Mouse (Mus musculus) layer of hippocampus, adult 6 months (tissue): ENCODE measurements around the gene Olfr1364. TPM values are rescaled to one million over a fixed set of nuclear protein-coding genes. Genes with fewer than 3 reads are reported as not detected.

Experiments
- long read RNA-seq, 2 experiments: library from polyadenylated mRNA; unstranded; transcript quantifications; one replicate each; pipeline ENCODE4 v2.0.0; 2019 to 2020
- polyA plus RNA-seq: library from polyadenylated mRNA; unstranded; fragments of <200 nt; fragmentation: Nextera tagmentation; gene quantifications from 2 replicates; pipeline ENCODE4 v1.2.3, GENCODE M21; 2021

Olfr1364 gene
- polyA plus RNA-seq, result not detected in 2 replicates
- long read RNA-seq, experiment 1, result 0 reads
- long read RNA-seq, experiment 2, result 0 reads

GRCm38 (mm10) chr13:21581659-21582058 lies at the start of gene Olfr1364:
Gene Olfr1364, minus strand, starts transcription at chr13:21581759.

DNA sequence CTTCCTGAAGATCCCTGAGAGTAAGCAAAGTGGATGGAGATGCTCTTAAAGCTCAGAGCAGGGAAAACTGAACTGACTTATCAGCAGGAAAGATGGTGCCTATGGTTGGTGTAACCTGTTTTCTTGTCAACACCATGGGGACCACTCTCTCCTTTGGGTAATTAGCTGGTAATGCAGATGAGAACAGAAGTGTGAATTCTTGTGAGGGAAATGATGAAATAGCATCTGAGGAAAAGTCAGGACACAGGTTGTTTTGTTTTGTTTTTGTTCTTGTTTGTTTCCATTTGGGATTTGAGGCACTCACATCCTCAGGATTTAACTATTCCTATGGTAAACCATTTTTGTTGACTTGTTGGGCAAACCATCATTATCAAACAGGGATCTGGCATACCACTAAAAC lies 32.4 kb upstream of the Olfr1364 start, which contains the start of gene Olfr1362:
Gene Olfr1362, minus strand, starts transcription at position 101 of the 400 bp plus-strand sequence.

DNA sequence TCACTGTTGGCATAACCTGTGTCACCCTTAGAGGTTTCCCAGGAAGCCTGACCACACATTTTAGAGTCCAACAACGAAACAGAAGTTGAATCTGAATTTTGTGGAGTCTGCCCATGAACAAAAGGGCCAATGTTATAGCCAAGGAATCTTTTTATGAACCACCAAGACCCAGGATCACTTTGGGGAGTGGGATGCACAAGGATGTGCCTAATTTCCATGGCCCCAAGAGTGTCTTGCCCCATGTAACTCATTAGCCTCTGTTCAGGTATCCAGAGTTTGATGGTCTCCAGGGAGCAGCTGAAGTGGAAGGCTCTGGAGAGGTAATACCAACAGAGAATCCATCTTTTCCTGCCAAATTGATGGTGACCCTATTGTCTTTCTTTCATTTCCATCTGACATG lies 21.8 kb downstream of the Olfr1364 start, which contains the start of gene Olfr1535:
Gene Olfr1535, minus strand, starts transcription at position 101 of the 400 bp plus-strand sequence.

GRCm38 (mm10) chr13:21542708-21543107 lies 38.9 kb downstream of the Olfr1364 start, which contains the start of gene Olfr1366:
Gene Olfr1366, minus strand, starts transcription at chr13:21542808.

DNA sequence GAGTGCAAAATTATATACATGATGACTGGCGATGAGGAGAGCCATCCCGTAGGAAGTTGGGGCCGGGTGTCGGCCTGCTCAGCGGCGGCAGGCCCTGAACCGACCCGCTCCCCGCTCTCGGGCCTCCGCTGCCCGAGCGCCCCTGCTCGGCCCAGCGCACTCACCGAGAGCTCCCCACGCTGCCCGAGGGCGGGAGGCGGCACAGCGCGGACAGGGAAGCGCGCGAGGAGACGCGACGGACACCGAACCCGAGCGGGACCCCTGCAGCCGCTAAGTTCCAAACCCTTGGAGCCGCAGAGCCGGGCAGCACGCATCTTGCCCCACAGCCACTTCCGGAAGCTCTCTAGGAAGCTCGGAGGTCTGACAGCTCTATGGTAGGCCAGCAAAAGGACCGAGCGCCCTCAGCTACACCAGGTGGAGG lies 50.8 kb downstream of the Olfr1364 start, which contains the start of gene Zkscan8:
Gene Zkscan8, minus strand, starts transcription at position 340 of the 421 bp plus-strand sequence.

Other genes starting within 250 kb of the Olfr1364 start
- not detected in 2 replicates for gene Olfr1367, start 234.8 kb downstream of the Olfr1364 start, polyA plus RNA-seq
- gene Zscan12, start 218.9 kb downstream of the Olfr1364 start, polyA plus RNA-seq, result 5.1 and 5.6 TPM in 2 replicates
- 11.7 and 13.0 TPM in 2 replicates for gene Zkscan3, start 179.0 kb downstream of the Olfr1364 start, polyA plus RNA-seq
- 0.99 and 1.1 TPM in 2 replicates for gene Pgbd1, start 140.7 kb downstream of the Olfr1364 start, polyA plus RNA-seq
- 39.6 and 60.7 TPM in 2 replicates for gene Zscan26, start 128.0 kb downstream of the Olfr1364 start, polyA plus RNA-seq
- gene Nkapl, start 113.2 kb downstream of the Olfr1364 start, polyA plus RNA-seq, result 1.4 and 1.6 TPM in 2 replicates
- 3.1 and 3.3 TPM in 2 replicates for gene Zkscan4, start 102.9 kb downstream of the Olfr1364 start, polyA plus RNA-seq
- gene Gm10065, start 102.3 kb downstream of the Olfr1364 start, polyA plus RNA-seq, result 1.8 TPM in 1 of 2 replicates, not detected in the other
- gene AK157302, start 86.5 kb downstream of the Olfr1364 start, polyA plus RNA-seq, result 1.8 and 2.1 TPM in 2 replicates
- 13.0 and 13.4 TPM in 2 replicates for gene Gm11273, start 80.3 kb downstream of the Olfr1364 start, polyA plus RNA-seq
- 1.6 and 2.7 TPM in 2 replicates for gene Zkscan8, start 50.6 kb downstream of the Olfr1364 start, polyA plus RNA-seq
- 0.10 TPM in 1 of 2 replicates, not detected in the other for gene Olfr1366, start 39.0 kb downstream of the Olfr1364 start, polyA plus RNA-seq
- 0.06 TPM in 1 of 2 replicates, not detected in the other for gene Olfr1535, start 21.9 kb downstream of the Olfr1364 start, polyA plus RNA-seq
- gene Olfr1362, start 32.3 kb upstream of the Olfr1364 start, polyA plus RNA-seq, result not detected in 2 replicates
- gene Olfr11, start 60.8 kb upstream of the Olfr1364 start, polyA plus RNA-seq, result not detected in 2 replicates
- gene Olfr1361, start 81.6 kb upstream of the Olfr1364 start, polyA plus RNA-seq, result not detected in 2 replicates
- not detected in 2 replicates for gene Olfr1360, start 95.6 kb upstream of the Olfr1364 start, polyA plus RNA-seq
- gene Olfr1359, start 116.4 kb upstream of the Olfr1364 start, polyA plus RNA-seq, result not detected in 2 replicates
- gene Hist1h2bl, start 134.4 kb upstream of the Olfr1364 start, polyA plus RNA-seq, result 0.80 and 1.4 TPM in 2 replicates
- 1.4 TPM in 1 of 2 replicates, not detected in the other for gene Hist1h2ai, start 134.7 kb upstream of the Olfr1364 start, polyA plus RNA-seq
- not detected in 2 replicates for gene Hist1h3h, start 135.9 kb upstream of the Olfr1364 start, polyA plus RNA-seq
- gene Hist1h2bm, start 140.3 kb upstream of the Olfr1364 start, polyA plus RNA-seq, result 0.44 TPM in 1 of 2 replicates, not detected in the other
- 1.3 and 2.3 TPM in 2 replicates for gene Hist1h4j, start 153.3 kb upstream of the Olfr1364 start, polyA plus RNA-seq
- 3.9 and 4.5 TPM in 2 replicates for gene Hist1h4k, start 168.7 kb upstream of the Olfr1364 start, polyA plus RNA-seq
- gene Hist1h2ak, start 172.1 kb upstream of the Olfr1364 start, polyA plus RNA-seq, result 1.2 TPM in 1 of 2 replicates, not detected in the other
- 1.3 and 2.1 TPM in 2 replicates for gene Hist1h2bn, start 172.4 kb upstream of the Olfr1364 start, polyA plus RNA-seq
- 0.41 and 1.0 TPM in 2 replicates for gene Hist1h1b, start 198.9 kb upstream of the Olfr1364 start, polyA plus RNA-seq
- 1.8 and 4.4 TPM in 2 replicates for gene Hist1h3i, start 201.6 kb upstream of the Olfr1364 start, polyA plus RNA-seq
- gene Hist1h2an, start 205.5 kb upstream of the Olfr1364 start, polyA plus RNA-seq, result not detected in 2 replicates
- not detected in 2 replicates for gene Hist1h2bp, start 205.7 kb upstream of the Olfr1364 start, polyA plus RNA-seq
- 1.3 and 1.5 TPM in 2 replicates for gene Hist1h2bq, start 228.4 kb upstream of the Olfr1364 start, polyA plus RNA-seq
- not detected in 2 replicates for gene Hist1h2ao, start 228.7 kb upstream of the Olfr1364 start, polyA plus RNA-seq
- gene Hist1h4m, start 230.0 kb upstream of the Olfr1364 start, polyA plus RNA-seq, result 3.4 and 7.0 TPM in 2 replicates